Mouse (Mus musculus) frontal cortex, postnatal 25 days (tissue): ENCODE measurements around the gene Gm6217.
"Not testable (repeated sequence)": the region's sequence is repeated elsewhere in the genome, so short reads cannot be mapped to it uniquely, and the experiment has no call there.

Experiments
- DNase-seq, 2 experiments: peaks; one replicate each; pipeline ENCODE4 v3.0.0; 2022; ENCODE audit warnings: low spot score in 2 of 2

The Gm6217 gene

GRCm38 (mm10) chr1:82931326-82931725 is at the start of gene Gm6217:
Gene Gm6217 (minus strand): TSS chr1:82931399.
- DNase-seq: not testable (repeated sequence)

- DNase-seq: no peak
Measured at GRCm38 (mm10) chr1:82977840-82978239, 46.6 kb upstream of the Gm6217 start.

- no peak for DNase-seq
Measured at GRCm38 (mm10) chr1:82975750-82976149, 44.6 kb upstream of the Gm6217 start.

GRCm38 (mm10) chr1:82974342-82974741 is 43.1 kb upstream of the Gm6217 start:
- no peak for DNase-seq

- DNase-seq: no peak
Measured at GRCm38 (mm10) chr1:82973901-82974300, 42.7 kb upstream of the Gm6217 start.

- no peak for DNase-seq
Measured at GRCm38 (mm10) chr1:82973244-82973643, 42.0 kb upstream of the Gm6217 start.

GRCm38 (mm10) chr1:82972046-82972445 is 40.8 kb upstream of the Gm6217 start:
- DNase-seq: no peak

GRCm38 (mm10) chr1:82966413-82966812 is 35.2 kb upstream of the Gm6217 start:
- DNase-seq: no peak

- DNase-seq: no peak
Measured at GRCm38 (mm10) chr1:82959870-82960385, 28.7 kb upstream of the Gm6217 start, which contains the start of gene Gm47955. Gene Gm47955 (plus strand): TSS chr1:82960286.

- DNase-seq: not testable (repeated sequence)
Measured at GRCm38 (mm10) chr1:82955913-82956312, 24.7 kb upstream of the Gm6217 start, which contains the start of gene Gm7544. Gene Gm7544 (minus strand): TSS chr1:82956013.

GRCm38 (mm10) chr1:82948601-82949000 is 17.4 kb upstream of the Gm6217 start:
- no peak for DNase-seq

- DNase-seq: not testable (repeated sequence)
Measured at GRCm38 (mm10) chr1:82946029-82946428, 14.8 kb upstream of the Gm6217 start.

GRCm38 (mm10) chr1:82943295-82943694 is 12.1 kb upstream of the Gm6217 start, which contains the start of gene A030003K21Rik:
Gene A030003K21Rik (minus strand): TSS chr1:82943388.
- DNase-seq: not testable (repeated sequence)

- not testable (repeated sequence) for DNase-seq
Measured at GRCm38 (mm10) chr1:82942505-82942904, 11.3 kb upstream of the Gm6217 start.

- no peak for DNase-seq
Measured at GRCm38 (mm10) chr1:82938666-82939065, 7.5 kb upstream of the Gm6217 start.

GRCm38 (mm10) chr1:82930558-82930957 is 641 bp downstream of the Gm6217 start:
- DNase-seq: not testable (repeated sequence)

- no peak for DNase-seq
Measured at GRCm38 (mm10) chr1:82924650-82925049, 6.5 kb downstream of the Gm6217 start, which contains the start of gene A030014E15Rik. Gene A030014E15Rik (plus strand): TSS chr1:82924917.

GRCm38 (mm10) chr1:82913434-82913833 is 17.8 kb downstream of the Gm6217 start:
- DNase-seq: not testable (repeated sequence)

- no peak for DNase-seq
Measured at GRCm38 (mm10) chr1:82913025-82913424, 18.2 kb downstream of the Gm6217 start, which contains the start of gene A030005L19Rik. Gene A030005L19Rik (plus strand): TSS chr1:82913325.

GRCm38 (mm10) chr1:82905886-82906285 is 25.3 kb downstream of the Gm6217 start:
- no peak for DNase-seq

GRCm38 (mm10) chr1:82901201-82901600 is 30.0 kb downstream of the Gm6217 start:
- no peak for DNase-seq

GRCm38 (mm10) chr1:82900567-82900966 is 30.6 kb downstream of the Gm6217 start:
- DNase-seq: no peak

GRCm38 (mm10) chr1:82893269-82893668 is 37.9 kb downstream of the Gm6217 start:
- DNase-seq: no peak
